Mouse (Mus musculus): ENCODE measurements around the gene Olfr1411.

- TF ChIP-seq EP300 (IDR thresholded peaks at IDR 0.05; ENCODE audit: insufficient read depth, low read depth, low read length) (no peak), POLR2A (IDR thresholded peaks at IDR 0.05; ENCODE audit: insufficient read depth, low read depth, low read length) (no peak), CTCF (IDR thresholded peaks at IDR 0.05) (no peak)
Measured at GRCm38 (mm10) chr1:92605482-92605881, 11.3 kb downstream of the Olfr1411 start, which contains the start of gene Olfr1410.

Measured in heart, adult 2 months (tissue).